Mouse (Mus musculus) megakaryocyte, embryonic 14.5 days (primary cell): ENCODE measurements around the gene Vmn1r101. TPM values are rescaled to one million over a fixed set of nuclear protein-coding genes. Genes with fewer than 3 reads are reported as not detected.
"Not testable (repeated sequence)": the region's sequence is repeated elsewhere in the genome, so short reads cannot be mapped to it uniquely, and the experiment has no call there.

ENCODE experiments used
- H3K27me3 ChIP-seq: replicated peaks from 2 replicates; pipeline ENCODE3; 2012; ENCODE audit warnings: inconsistent platforms
- H3K36me3 ChIP-seq: replicated peaks from 2 replicates; pipeline ENCODE3; 2012; ENCODE audit warnings: low read length, inconsistent platforms, mixed read lengths
- H3K4me1 ChIP-seq: 2 replicates; pipeline ENCODE4 v1.6.1; 2012; ENCODE audit warnings: inconsistent platforms
- H3K4me3 ChIP-seq: replicated peaks from 2 replicates; pipeline ENCODE3; 2012; ENCODE audit warnings: moderate library complexity, mild to moderate bottlenecking, inconsistent platforms
- H3K9me3 ChIP-seq: 2 replicates; pipeline ENCODE4 v1.6.1; 2012; ENCODE audit warnings: inconsistent platforms
- polyA plus RNA-seq: library from polyadenylated mRNA; stranded (reverse); fragments of >175 nt; gene quantifications from 2 replicates; pipeline ENCODE4 v1.2.3, GENCODE M21; 2012; ENCODE audit warnings: low replicate concordance; ENCODE audit not compliant: insufficient read depth

Vmn1r101 gene
- polyA plus RNA-seq = not detected in 2 replicates

GRCm38 (mm10) chr7:20442493-20442892 lies at the start of gene Vmn1r101:
Vmn1r101 (minus strand) TSS chr7:20442593.
- H3K27me3 ChIP-seq, H3K4me3 ChIP-seq, H3K36me3 ChIP-seq, H3K9me3 ChIP-seq, H3K4me1 ChIP-seq: not testable (repeated sequence)

- not testable (repeated sequence) for H3K36me3 ChIP-seq, H3K4me3 ChIP-seq, H3K9me3 ChIP-seq, H3K4me1 ChIP-seq, H3K27me3 ChIP-seq
Measured at GRCm38 (mm10) chr7:20474825-20475224, 32.4 kb upstream of the Vmn1r101 start, which contains the start of gene Gm10670. Gm10670 (minus strand) TSS chr7:20474925.

- not testable (repeated sequence) for H3K27me3 ChIP-seq, H3K4me3 ChIP-seq, H3K36me3 ChIP-seq, H3K9me3 ChIP-seq, H3K4me1 ChIP-seq
Measured at GRCm38 (mm10) chr7:20417642-20418041, 24.8 kb downstream of the Vmn1r101 start, which contains the start of gene Vmn1r100. Vmn1r100 (plus strand) TSS chr7:20417942.

Other genes starting within 250 kb of the Vmn1r101 start
- not detected in 2 replicates for gene Vmn1r95, start 248.9 kb downstream of the Vmn1r101 start, polyA plus RNA-seq
- not detected in 2 replicates for gene Gm6164, start 237.0 kb downstream of the Vmn1r101 start, polyA plus RNA-seq
- not detected in 2 replicates for gene Gm4498, start 208.8 kb downstream of the Vmn1r101 start, polyA plus RNA-seq
- not detected in 2 replicates for gene Gm5890, start 179.8 kb downstream of the Vmn1r101 start, polyA plus RNA-seq
- not detected in 2 replicates for gene Gm4133, start 108.5 kb downstream of the Vmn1r101 start, polyA plus RNA-seq
- not detected in 2 replicates for gene Gm5728, start 67.2 kb downstream of the Vmn1r101 start, polyA plus RNA-seq
- not detected in 2 replicates for gene Vmn1r100, start 24.7 kb downstream of the Vmn1r101 start, polyA plus RNA-seq
- not detected in 2 replicates for gene Gm10670, start 32.3 kb upstream of the Vmn1r101 start, polyA plus RNA-seq
- not detected in 2 replicates for gene Vmn1r103, start 67.9 kb upstream of the Vmn1r101 start, polyA plus RNA-seq
- gene Vmn1r104, start 91.2 kb upstream of the Vmn1r101 start, polyA plus RNA-seq = not detected in 2 replicates
- gene Gm5726, start 103.2 kb upstream of the Vmn1r101 start, polyA plus RNA-seq = not detected in 2 replicates
- gene Gm4141, start 133.6 kb upstream of the Vmn1r101 start, polyA plus RNA-seq = not detected in 2 replicates
- gene Gm4513, start 156.4 kb upstream of the Vmn1r101 start, polyA plus RNA-seq = not detected in 2 replicates
- not detected in 2 replicates for gene Vmn1r107, start 226.3 kb upstream of the Vmn1r101 start, polyA plus RNA-seq